Mouse (Mus musculus) B cell, adult 67 days (primary cell): ENCODE measurements around the gene Olfr1275. TPM values are rescaled to one million over a fixed set of nuclear protein-coding genes. Genes with fewer than 3 reads are reported as not detected.

ENCODE experiments used
- total RNA-seq, 2 experiments: library from RNA; stranded (reverse); gene quantifications; 4 replicates each; pipeline ENCODE4 v1.2.4; 2023

Olfr1275 gene
- total RNA-seq, result not detected

GRCm38 (mm10) chr2:111235186-111235585 lies at the start of gene Olfr1275:
Gene Olfr1275, minus strand, starts transcription at chr2:111235286.

GRCm38 (mm10) chr2:111274006-111274405 lies 38.9 kb upstream of the Olfr1275 start, which contains the start of gene Olfr1277:
Gene Olfr1277, minus strand, starts transcription at chr2:111274106.

GRCm38 (mm10) chr2:111254216-111254615 lies 19.1 kb upstream of the Olfr1275 start, which contains the start of gene Olfr1276:
Gene Olfr1276, plus strand, starts transcription at chr2:111254516.

GRCm38 (mm10) chr2:111229502-111229901 lies 5.6 kb downstream of the Olfr1275 start, which contains the start of gene 4930430A15Rik:
Gene 4930430A15Rik, minus strand, starts transcription at chr2:111229602.

Other genes starting within 250 kb of the Olfr1275 start
- gene Gm13941, start 129.3 kb downstream of the Olfr1275 start, total RNA-seq, result not detected
- gene Gm15130, start 82.3 kb downstream of the Olfr1275 start, total RNA-seq, result not detected
- not detected for gene 4930430A15Rik, start 5.7 kb downstream of the Olfr1275 start, total RNA-seq
- not detected for gene Olfr1276, start 19.2 kb upstream of the Olfr1275 start, total RNA-seq
- not detected for gene Olfr1277, start 38.8 kb upstream of the Olfr1275 start, total RNA-seq
- not detected for gene Olfr1278, start 54.9 kb upstream of the Olfr1275 start, total RNA-seq
- gene Olfr1279, start 65.3 kb upstream of the Olfr1275 start, total RNA-seq, result not detected
- gene Olfr1280, start 78.7 kb upstream of the Olfr1275 start, total RNA-seq, result not detected
- gene Olfr1281, start 91.2 kb upstream of the Olfr1275 start, total RNA-seq, result not detected
- gene Olfr1282, start 100.8 kb upstream of the Olfr1275 start, total RNA-seq, result not detected
- gene Olfr1283, start 131.5 kb upstream of the Olfr1275 start, total RNA-seq, result not detected
- gene Olfr1284, start 140.2 kb upstream of the Olfr1275 start, total RNA-seq, result not detected
- not detected for gene Olfr1286, start 187.8 kb upstream of the Olfr1275 start, total RNA-seq
- not detected for gene Olfr1287, start 213.9 kb upstream of the Olfr1275 start, total RNA-seq
- gene Olfr1288, start 238.8 kb upstream of the Olfr1275 start, total RNA-seq, result not detected
- not detected for gene Olfr1289, start 245.5 kb upstream of the Olfr1275 start, total RNA-seq